Mouse (Mus musculus) forebrain, embryonic 16.5 days (tissue): ENCODE results near the gene Vmn1r188. TPM values are rescaled to one million over a fixed set of nuclear protein-coding genes. Genes with fewer than 3 reads are reported as not detected.
A peak's percentile ranks its signal among the peaks of the same experiment; 100 is the strongest.
"Not testable (repeated sequence)": the region's sequence is repeated elsewhere in the genome, so short reads cannot be mapped to it uniquely, and the experiment has no call there.

Source experiments
- ATAC-seq: fragments of 200-750 bp; cut with Nextera tagmentation; 2 replicates; pipeline ENCODE4 v1.8.0; 2017; ENCODE audit warnings: mild to moderate bottlenecking, moderate library complexity
- H3K27ac ChIP-seq: fragments of 300-500 bp; sonication (generic); 2 replicates; pipeline ENCODE4 v1.5.1; 2014; ENCODE audit warnings: low read length, control low read depth
- H3K27me3 ChIP-seq: fragments of 300-500 bp; sonication (generic); replicated peaks from 2 replicates; pipeline ENCODE4 v1.6.1; 2014; ENCODE audit warnings: low read length; ENCODE audit not compliant: control insufficient read depth, insufficient read depth
- H3K36me3 ChIP-seq: fragments of 300-500 bp; sonication (generic); 2 replicates; pipeline ENCODE4 v1.6.1; 2014; ENCODE audit not compliant: control insufficient read depth, insufficient read depth
- H3K4me1 ChIP-seq: fragments of 300-500 bp; sonication (generic); replicated peaks from 2 replicates; pipeline ENCODE4 v1.6.1; 2014; ENCODE audit warnings: low read length; ENCODE audit not compliant: control insufficient read depth, insufficient read depth
- H3K4me2 ChIP-seq: fragments of 300-500 bp; sonication (generic); 2 replicates; pipeline ENCODE4 v1.6.1; 2014; ENCODE audit warnings: mild to moderate bottlenecking, low read length, control low read depth
- H3K4me3 ChIP-seq: fragments of 300-500 bp; sonication (generic); replicated peaks from 2 replicates; pipeline ENCODE4 v1.5.1; 2014; ENCODE audit warnings: mild to moderate bottlenecking, low read length, control low read depth
- H3K9ac ChIP-seq: fragments of 300-500 bp; sonication (generic); replicated peaks from 2 replicates; pipeline ENCODE4 v1.6.1; 2014; ENCODE audit warnings: low read depth, low read length, control low read depth
- H3K9me3 ChIP-seq: fragments of 300-500 bp; sonication (generic); 2 replicates; pipeline ENCODE4 v1.6.1; 2016; ENCODE audit warnings: low read length; ENCODE audit not compliant: control insufficient read depth
- WGBS: fragments of 180-500 bp; shearing (Covaris S2); extraction: QIAGEN DNeasy Blood & Tissue Kit; methylation state at CpG from one replicate; pipeline ENCODE4 v1.1.7; 2014; 5-methylcytosine and 5-hydroxymethylcytosine counted together
- polyA plus RNA-seq: library from polyadenylated mRNA; unstranded; fragments of >200 nt; fragmentation: Nextera tagmentation; extraction: Ambion mirVana; gene quantifications from 2 replicates; pipeline ENCODE4 v1.2.1, GENCODE M21; 2015

Gene Vmn1r188
- polyA plus RNA-seq, result 0.04 TPM in 1 of 2 replicates, not detected in the other

DNA sequence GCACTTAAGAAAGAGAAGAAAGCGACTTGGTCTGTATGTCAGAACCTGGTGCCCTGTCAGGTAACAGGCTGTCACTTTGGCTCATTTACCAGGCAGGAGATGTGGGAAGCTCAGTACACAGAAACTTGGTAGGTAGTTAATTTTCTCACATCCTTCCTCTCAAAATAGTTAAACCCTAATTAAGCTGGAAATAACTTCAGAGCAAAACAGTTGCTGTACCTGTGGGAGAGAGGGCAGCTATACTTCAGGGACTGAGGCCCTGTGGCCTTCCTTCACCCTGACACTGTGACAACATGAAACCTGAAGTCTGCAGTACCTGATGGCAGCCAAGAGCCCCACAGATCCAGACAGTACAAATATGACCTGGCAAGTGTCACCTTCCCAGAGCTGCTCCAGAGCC is at the start of gene Vmn1r188:
Vmn1r188 (plus strand) TSS at position 301 of the 400 bp plus-strand sequence.
- not testable (repeated sequence) for H3K4me2 ChIP-seq, H3K4me3 ChIP-seq, H3K9me3 ChIP-seq, H3K4me1 ChIP-seq, H3K27ac ChIP-seq, H3K9ac ChIP-seq, H3K36me3 ChIP-seq, H3K27me3 ChIP-seq, ATAC-seq
- 91% methylated on average over 1 of the region's 1 CpGs for WGBS

DNA sequence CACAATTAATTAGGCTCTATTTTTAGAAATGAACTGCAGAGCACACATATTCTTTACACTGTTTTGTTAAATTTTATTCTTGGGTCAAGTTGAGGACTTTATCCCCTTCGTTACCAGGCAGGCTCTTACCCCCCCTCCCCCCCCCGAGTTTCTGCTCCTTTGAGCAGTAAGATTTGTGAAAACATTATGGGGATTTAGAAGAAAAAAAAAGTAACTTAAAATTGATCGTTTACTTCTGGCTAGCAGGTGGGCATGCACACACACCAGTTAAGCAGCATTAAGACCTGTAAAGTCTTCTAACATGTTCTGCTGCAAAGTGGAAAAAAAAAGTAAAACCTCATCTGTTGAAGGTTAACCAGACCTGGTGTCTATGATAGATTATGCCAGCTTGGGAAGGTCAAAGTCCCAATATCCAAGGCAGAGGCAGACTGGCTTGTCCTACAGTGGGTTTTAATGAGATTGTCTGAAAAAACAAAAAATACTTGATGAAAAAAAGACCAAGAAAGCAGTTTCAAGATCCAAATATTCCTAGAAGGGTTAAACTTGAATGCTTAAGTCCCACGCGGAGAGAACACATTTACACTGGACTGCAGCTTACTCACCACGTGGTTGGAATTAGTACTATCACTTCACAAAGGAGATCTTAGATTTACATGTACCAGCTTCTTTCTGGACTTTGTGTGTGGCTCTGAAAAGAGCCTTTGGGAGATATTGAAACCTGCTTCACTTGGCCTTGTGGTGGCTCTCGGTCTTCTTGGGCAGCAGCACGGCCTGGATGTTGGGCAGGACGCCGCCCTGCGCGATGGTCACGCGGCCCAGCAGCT is 49.6 kb upstream of the Vmn1r188 start:
- H3K9me3 ChIP-seq, result no peaks in the 10 kb centered on the region
- no peaks in the 10 kb centered on the region for H3K36me3 ChIP-seq
- H3K4me2 ChIP-seq, result peak overlapping the region; percentile 60
- peak overlapping the region; percentile 46 for H3K9ac ChIP-seq
- H3K27me3 ChIP-seq, result no peaks in the 10 kb centered on the region
- peak overlapping the region; percentile 42 for H3K4me3 ChIP-seq
- H3K4me1 ChIP-seq, result peaks cover 17% of the 10 kb centered on the region
- H3K27ac ChIP-seq, result peak overlapping the region; percentile 56
- WGBS, result 0% methylated on average over 10 of the region's 14 CpGs
- ATAC-seq, result no peak

DNA sequence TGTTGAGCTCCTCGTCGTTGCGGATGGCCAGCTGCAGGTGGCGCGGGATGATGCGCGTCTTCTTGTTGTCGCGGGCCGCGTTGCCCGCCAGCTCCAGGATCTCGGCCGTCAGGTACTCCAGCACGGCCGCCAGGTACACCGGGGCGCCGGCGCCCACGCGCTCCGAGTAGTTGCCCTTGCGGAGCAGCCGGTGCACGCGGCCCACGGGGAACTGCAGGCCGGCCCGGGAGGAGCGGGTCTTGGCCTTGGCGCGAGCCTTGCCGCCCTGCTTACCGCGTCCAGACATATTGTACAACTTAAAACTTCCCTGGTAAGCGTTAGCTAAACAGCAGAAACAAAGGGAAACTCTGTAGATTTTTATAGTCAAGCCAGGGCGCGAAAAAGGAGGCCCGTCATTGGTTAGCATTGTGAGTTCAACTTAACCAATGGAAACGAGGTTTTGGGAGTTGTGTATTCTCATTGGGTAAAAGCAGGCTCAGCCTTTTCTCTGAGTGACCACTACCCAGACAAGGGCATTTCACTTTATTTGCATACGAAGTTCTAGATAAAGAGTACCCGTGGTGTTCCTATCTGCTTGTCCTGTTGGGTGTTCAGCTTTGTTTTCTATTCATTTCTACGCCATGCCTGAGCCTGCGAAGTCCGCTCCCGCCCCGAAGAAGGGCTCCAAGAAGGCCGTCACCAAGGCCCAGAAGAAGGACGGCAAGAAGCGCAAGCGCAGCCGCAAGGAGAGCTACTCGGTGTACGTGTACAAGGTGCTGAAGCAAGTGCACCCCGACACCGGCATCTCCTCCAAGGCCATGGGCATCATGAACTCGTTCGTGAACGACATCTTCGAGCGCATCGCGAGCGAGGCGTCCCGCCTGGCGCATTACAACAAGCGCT is 48.7 kb upstream of the Vmn1r188 start, which contains the start of the genes Hist1h2ah and Hist1h2bk:
Hist1h2ah (minus strand) TSS at position 302 of the 882 bp plus-strand sequence.
Hist1h2bk (plus strand) TSS at position 604 of the 882 bp plus-strand sequence.
- Histone ChIP-seq H3K27ac (peak within 1 kb of the TSS; percentile 81), H3K9ac (peak within 1 kb of the TSS; percentile 53), H3K4me3 (peak within 1 kb of the TSS; percentile 48), H3K4me1 (peaks cover 25% of the 10 kb centered on the region), H3K4me2 (peak within 1 kb of the TSS; percentile 77)
- not testable (repeated sequence) for H3K9me3 ChIP-seq, H3K27me3 ChIP-seq, H3K36me3 ChIP-seq
- WGBS, result 0% methylated on average over 21 of the region's 69 CpGs
- peak; percentile 99 for ATAC-seq

DNA sequence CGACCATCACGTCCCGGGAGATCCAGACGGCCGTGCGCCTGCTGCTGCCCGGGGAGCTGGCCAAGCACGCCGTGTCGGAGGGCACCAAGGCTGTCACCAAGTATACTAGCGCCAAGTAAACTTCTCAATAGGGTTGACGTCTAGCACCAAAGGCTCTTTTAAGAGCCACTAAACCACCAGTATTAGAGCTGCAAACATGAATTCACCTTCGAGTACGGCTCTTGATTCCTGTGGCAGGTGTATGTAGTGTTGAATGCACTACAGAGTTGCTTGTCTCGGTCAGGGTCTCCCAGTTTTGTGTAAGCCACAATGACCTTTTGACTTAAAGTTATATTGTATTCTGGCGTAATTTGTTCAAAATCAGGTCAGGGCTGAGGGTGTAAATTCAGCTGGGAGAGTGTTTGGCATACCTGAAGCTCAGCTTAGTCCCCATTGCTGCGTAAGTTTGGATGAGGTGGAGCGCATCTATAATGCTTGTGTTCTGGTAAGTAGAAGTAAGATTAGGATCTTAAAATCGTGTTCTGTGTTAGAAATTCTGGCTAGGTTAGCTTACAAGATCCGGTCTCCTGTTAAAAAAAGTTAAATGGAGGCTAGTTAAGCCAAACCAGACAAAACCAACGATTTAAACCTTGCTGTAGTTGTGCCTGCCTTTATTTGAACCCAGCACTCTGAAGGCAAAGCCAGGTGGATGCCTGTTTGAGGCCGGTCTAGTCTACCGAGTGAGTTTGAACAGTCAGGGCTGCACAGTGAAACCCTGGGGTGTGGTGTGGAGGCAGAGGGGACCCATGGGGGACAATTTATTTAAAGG is 47.9 kb upstream of the Vmn1r188 start:
- Histone ChIP-seq H3K4me3 (peak overlapping the region; percentile 44), H3K9ac (peak overlapping the region; percentile 53), H3K27ac (peak overlapping the region; percentile 81), H3K4me2 (peak overlapping the region; percentile 77), H3K36me3 (no peaks in the 10 kb centered on the region), H3K4me1 (peaks cover 27% of the 10 kb centered on the region), H3K27me3 (no peaks in the 10 kb centered on the region), H3K9me3 (no peaks in the 10 kb centered on the region)
- peak; percentile 13; the same call in 1 of the 2 replicates for ATAC-seq
- WGBS, result 2% methylated on average over 16 of the region's 23 CpGs

DNA sequence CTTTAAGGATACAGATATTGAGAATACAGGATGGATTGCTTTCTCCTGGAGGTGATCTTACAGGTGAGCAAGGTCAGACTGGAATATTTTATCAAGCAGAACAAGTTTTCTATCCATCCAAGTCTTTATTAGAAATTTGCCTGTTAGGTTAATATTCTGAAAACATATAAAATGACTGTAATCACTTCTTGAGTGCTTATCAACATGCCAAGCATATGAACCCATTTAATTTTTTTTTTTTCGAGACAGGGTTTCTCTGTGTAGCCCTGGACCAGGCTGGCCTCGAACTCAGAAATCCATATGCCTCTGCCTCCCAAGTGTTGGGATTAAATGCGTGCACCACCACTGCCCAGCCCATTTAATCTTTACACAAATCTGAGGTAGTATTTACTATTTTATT is 47.3 kb upstream of the Vmn1r188 start:
- H3K27me3 ChIP-seq, result no peaks in the 10 kb centered on the region
- 53% methylated on average over 3 of the region's 3 CpGs for WGBS
- no peak for ATAC-seq
- H3K4me2 ChIP-seq, result peak overlapping the region; percentile 77
- no peaks in the 10 kb centered on the region for H3K36me3 ChIP-seq
- H3K27ac ChIP-seq, result peak overlapping the region; percentile 81; the same call in 1 of the 2 replicates
- no peak overlapping the region for H3K9ac ChIP-seq
- no peaks in the 10 kb centered on the region for H3K9me3 ChIP-seq
- no peak overlapping the region; the same call in 1 of the 2 replicates for H3K4me3 ChIP-seq
- H3K4me1 ChIP-seq, result peaks cover 28% of the 10 kb centered on the region

DNA sequence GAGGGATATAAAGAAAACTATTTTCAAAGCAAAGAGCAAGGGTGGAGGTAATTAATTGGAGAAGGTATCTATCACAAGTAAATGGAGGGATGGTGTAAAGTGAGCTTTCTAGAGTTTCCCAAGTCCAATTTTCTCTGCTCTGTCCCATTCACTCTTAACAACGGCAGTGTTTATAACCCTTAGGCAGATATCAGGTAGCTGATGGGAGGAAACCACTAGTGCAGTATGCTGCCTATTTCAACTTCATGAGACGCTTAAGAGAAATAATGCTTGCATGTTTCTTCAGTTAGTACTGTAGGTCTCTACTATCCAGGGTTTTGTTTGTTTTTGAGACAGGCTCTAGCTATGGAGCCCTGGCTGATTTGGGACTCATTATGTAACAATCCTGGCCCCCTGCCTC is 46.8 kb upstream of the Vmn1r188 start:
- no peak overlapping the region for H3K27ac ChIP-seq
- H3K36me3 ChIP-seq, result no peaks in the 10 kb centered on the region
- 78% methylated on average over 2 of the region's 2 CpGs for WGBS

DNA sequence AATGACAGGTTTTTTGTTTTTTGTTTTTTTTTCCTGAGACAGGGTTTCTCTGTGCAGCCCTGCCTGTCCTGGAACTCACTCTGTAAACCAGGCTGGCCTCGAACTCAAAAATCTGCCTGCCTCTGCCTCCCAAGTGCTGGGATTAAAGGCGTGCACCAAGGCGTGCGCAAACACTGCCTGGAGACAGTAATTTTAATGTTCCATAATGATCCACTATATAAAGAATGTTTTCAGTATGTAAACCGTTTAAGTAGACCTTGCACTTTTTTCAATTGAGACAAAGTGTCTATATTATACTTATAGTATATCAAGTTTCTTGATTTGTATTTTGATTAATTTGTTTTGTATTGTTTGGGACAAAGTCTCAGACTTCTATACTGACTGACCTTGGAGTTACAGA is 44.9 kb upstream of the Vmn1r188 start:
- no peak overlapping the region for H3K4me2 ChIP-seq
- H3K9me3 ChIP-seq, result no peaks in the 10 kb centered on the region
- no peak for ATAC-seq
- no peak overlapping the region for H3K27ac ChIP-seq
- no peak overlapping the region for H3K9ac ChIP-seq
- H3K4me3 ChIP-seq, result no peak overlapping the region
- 64% methylated on average over 5 of the region's 5 CpGs for WGBS
- no peaks in the 10 kb centered on the region for H3K27me3 ChIP-seq
- H3K36me3 ChIP-seq, result no peaks in the 10 kb centered on the region
- H3K4me1 ChIP-seq, result peaks cover 31% of the 10 kb centered on the region

More for the DNA sequence above, 46.8 kb upstream of the Vmn1r188 start:
- ATAC-seq, result no peak
- no peaks in the 10 kb centered on the region for H3K27me3 ChIP-seq
- H3K4me2 ChIP-seq, result no peak overlapping the region
- peaks cover 33% of the 10 kb centered on the region for H3K4me1 ChIP-seq
- H3K9me3 ChIP-seq, result no peaks in the 10 kb centered on the region
- no peak overlapping the region for H3K9ac ChIP-seq
- H3K4me3 ChIP-seq, result no peak overlapping the region

DNA sequence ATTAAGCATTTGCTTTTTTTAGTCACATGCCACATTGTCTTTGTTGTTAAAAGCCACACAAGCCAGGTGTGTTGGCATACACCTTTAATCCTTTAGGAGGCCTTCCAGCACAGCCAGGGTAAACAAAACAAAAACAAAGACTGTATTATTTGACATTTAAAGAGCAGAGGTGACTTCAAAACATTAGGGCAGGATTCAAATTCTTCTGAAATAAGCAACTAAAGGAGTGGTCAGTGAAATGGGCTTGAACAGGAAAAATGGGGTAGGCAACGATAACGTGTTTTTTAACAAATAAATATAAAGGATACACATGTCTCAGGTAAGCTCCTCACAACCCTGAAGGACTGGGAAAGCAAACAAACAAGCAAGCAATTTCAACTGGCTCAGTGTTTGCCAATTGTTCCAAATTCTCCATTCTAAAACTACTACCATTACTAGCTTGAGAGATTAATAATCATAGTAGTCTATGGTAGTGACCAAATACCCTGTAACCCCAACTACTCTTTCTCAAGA is 44.2 kb upstream of the Vmn1r188 start:
- Histone ChIP-seq H3K4me2 (peak overlapping the region; percentile 89), H3K27ac (peak overlapping the region; percentile 89), H3K4me3 (peak overlapping the region; percentile 51), H3K27me3 (no peaks in the 10 kb centered on the region), H3K36me3 (no peaks in the 10 kb centered on the region), H3K4me1 (peaks cover 28% of the 10 kb centered on the region), H3K9me3 (no peaks in the 10 kb centered on the region), H3K9ac (0 out of 2 replicates have a peak overlapping the region, but pooled peaks have one; percentile 4)
- ATAC-seq, result no peak
- WGBS, result 5% methylated on average over 2 of the region's 2 CpGs
